Mouse (Mus musculus) monocyte, adult 5-6 weeks (primary cell): ENCODE results near the gene Tbc1d14. TPM values are rescaled to one million over a fixed set of nuclear protein-coding genes. Genes with fewer than 3 reads are reported as not detected.
A peak's percentile ranks its signal among the peaks of the same experiment; 100 is the strongest.

Source experiments
- ATAC-seq: fragments of 153-309, 156-312 bp; replicated peaks from 2 replicates; pipeline ENCODE4 v1.8.0; 2017; ENCODE audit warnings: mild to moderate bottlenecking; ENCODE audit not compliant: low TSS enrichment, insufficient number of reproducible peaks, severe bottlenecking, poor library complexity, low FRiP score
- total RNA-seq: library from RNA; stranded (forward); fragments of 200-1000, 200-491, 200-594 nt; gene quantifications from 3 replicates; pipeline ENCODE4 v1.2.3, GENCODE M21; 2017

Gene Tbc1d14
- total RNA-seq, 1 experiment from 2014 or later = 18.7 TPM

GRCm38 (mm10) chr5:36581259-36581923 lies 11.7 kb downstream of the Tbc1d14 start:
- no peak for ATAC-seq

- ATAC-seq = no peak
These were observed 13.1 kb downstream of the Tbc1d14 start for GRCm38 (mm10) chr5:36579967-36580366.

- ATAC-seq = no peak
These were observed 14.1 kb downstream of the Tbc1d14 start for GRCm38 (mm10) chr5:36578982-36579381.

- ATAC-seq = no peak
These were observed 16.6 kb downstream of the Tbc1d14 start for GRCm38 (mm10) chr5:36576457-36576856.

- no peak for ATAC-seq
These were observed 17.3 kb downstream of the Tbc1d14 start for GRCm38 (mm10) chr5:36575745-36576144.

- ATAC-seq = 0 out of 2 replicates have a peak, but pooled peaks have one; percentile 10
These were observed 17.8 kb downstream of the Tbc1d14 start for GRCm38 (mm10) chr5:36575227-36575626.

- no peak; the same call in 1 of the 2 replicates for ATAC-seq
These were observed 18.8 kb downstream of the Tbc1d14 start for GRCm38 (mm10) chr5:36574147-36574870.

- no peak for ATAC-seq
These were observed 19.7 kb downstream of the Tbc1d14 start for GRCm38 (mm10) chr5:36573354-36573753.

GRCm38 (mm10) chr5:36571371-36571770 lies 21.7 kb downstream of the Tbc1d14 start:
- no peak for ATAC-seq

GRCm38 (mm10) chr5:36570546-36571245 lies 22.4 kb downstream of the Tbc1d14 start:
- no peak for ATAC-seq

GRCm38 (mm10) chr5:36570098-36570497 lies 23.0 kb downstream of the Tbc1d14 start:
- no peak for ATAC-seq

- ATAC-seq = no peak
These were observed 25.0 kb downstream of the Tbc1d14 start for GRCm38 (mm10) chr5:36568118-36568517.

GRCm38 (mm10) chr5:36567627-36568026 lies 25.4 kb downstream of the Tbc1d14 start:
- no peak for ATAC-seq

GRCm38 (mm10) chr5:36564530-36564929 lies 28.5 kb downstream of the Tbc1d14 start:
- ATAC-seq = no peak

- ATAC-seq = peak; percentile 59
These were observed 29.3 kb downstream of the Tbc1d14 start for GRCm38 (mm10) chr5:36563741-36564140.

- peak; percentile 92 for ATAC-seq
These were observed 30.2 kb downstream of the Tbc1d14 start for GRCm38 (mm10) chr5:36562791-36563445.

GRCm38 (mm10) chr5:36561509-36561908 lies 31.6 kb downstream of the Tbc1d14 start:
- ATAC-seq = no peak

- ATAC-seq = no peak
These were observed 32.6 kb downstream of the Tbc1d14 start for GRCm38 (mm10) chr5:36560490-36560889.
